Mouse (Mus musculus) adrenal gland, postnatal 36 days (tissue): ENCODE results near the gene Jup. TPM values are rescaled to one million over a fixed set of nuclear protein-coding genes. Genes with fewer than 3 reads are reported as not detected.

ENCODE experiments used
- microRNA-seq: library from miRNA; unstranded; fragments of <30 nt; microRNA quantifications from one replicate; pipeline ENCODE4 v1.2.0, GENCODE M21; 2021
- total RNA-seq, 2 experiments: library from RNA; stranded (reverse); gene quantifications; 2 replicates each; pipeline ENCODE4 v1.2.3; 2021

Jup gene
- total RNA-seq, 2 experiments from 2014 or later: 73.9 to 87.1 TPM

Small RNA genes within 50 kb of the gene (microRNA-seq; reads per million reads assigned to microRNA genes)
- not detected for gene Gm27374

Other genes starting within 250 kb of the Jup start
- gene Krt19, start 249.1 kb downstream of the Jup start, total RNA-seq: 1 to 10 TPM; 3.9 to 6.8 TPM
- gene Krt9, start 204.5 kb downstream of the Jup start, total RNA-seq: not detected
- under 1 TPM; 0.23 to 0.36 TPM for gene Krt14, start 190.2 kb downstream of the Jup start, total RNA-seq
- gene Krt16, start 148.9 kb downstream of the Jup start, total RNA-seq: not detected
- gene Krt17, start 136.7 kb downstream of the Jup start, total RNA-seq: not detected
- not detected for gene Krt42, start 127.9 kb downstream of the Jup start, total RNA-seq
- 1,000 to 10,000 TPM; 1,327 to 1,427 TPM for gene Eif1, start 77.9 kb downstream of the Jup start, total RNA-seq
- gene Gast, start 63.4 kb downstream of the Jup start, total RNA-seq: not detected
- gene Hap1, start 41.6 kb downstream of the Jup start, total RNA-seq: 10 to 100 TPM; 36.0 to 43.8 TPM
- gene P3h4, start 17.1 kb upstream of the Jup start, total RNA-seq: 10 to 100 TPM; 26.3 to 40.5 TPM
- 10 to 100 TPM; 23.7 to 27.2 TPM for gene Fkbp10, start 17.9 kb upstream of the Jup start, total RNA-seq
- gene Nt5c3b, start 44.0 kb upstream of the Jup start, total RNA-seq: 10 to 100 TPM; 53.8 to 58.2 TPM
- 1 to 10 TPM in 1 of 2 experiments, under 1 TPM in 1; 0.63 to 1.2 TPM for gene Klhl10, start 44.2 kb upstream of the Jup start, total RNA-seq
- 10 to 100 TPM; 56.2 to 58.2 TPM for gene Klhl11, start 75.0 kb upstream of the Jup start, total RNA-seq
- 1,000 to 10,000 TPM; 1,688 to 2,194 TPM for gene Acly, start 130.2 kb upstream of the Jup start, total RNA-seq
- 1 to 10 TPM; 5.6 to 7.7 TPM for gene Ttc25, start 147.8 kb upstream of the Jup start, total RNA-seq
- 10 to 100 TPM; 46.5 to 60.7 TPM for gene Cnp, start 177.1 kb upstream of the Jup start, total RNA-seq
- gene Nkiras2, start 221.5 kb upstream of the Jup start, total RNA-seq: 10 to 100 TPM; 32.9 to 43.6 TPM
- gene Dnajc7, start 222.4 kb upstream of the Jup start, total RNA-seq: 100 to 1,000 TPM; 207 to 222 TPM